Mouse (Mus musculus): ENCODE measurements at regions not wholly inside any gene's neighbourhood (a gene's known extent, or its start where the extent isn't known, plus 50 kb on each side); places are given as distances from the start of the nearest gene placed in this dataset.

- TF ChIP-seq UBTF (IDR thresholded peaks at IDR 0.05; ENCODE audit: low read depth, low read length) = no peak
- no peak for TF ChIP-seq ELF1 (IDR thresholded peaks at IDR 0.05; ENCODE audit: low read depth, low read length)
- TF ChIP-seq POLR2A (IDR thresholded peaks at IDR 0.05; ENCODE audit: low read depth, low read length) = no peak
- no peak for TF ChIP-seq CTCF (conservative IDR thresholded peaks at IDR 0.05 in 1 of 2, IDR thresholded peaks at IDR 0.05 in 1 of 2; ENCODE audit: low read depth in 2 of 2, low read length in 2 of 2)
- TF ChIP-seq ZMIZ1 (IDR thresholded peaks at IDR 0.05; ENCODE audit: low read depth, low read length) = no peak
- TF ChIP-seq RCOR1 (conservative IDR thresholded peaks at IDR 0.05; ENCODE audit: low read depth, low read length) = no peak
- no peak for TF ChIP-seq EP300 (IDR thresholded peaks at IDR 0.05; ENCODE audit: low read length)
These were observed 110.3 kb upstream of the Tle3 start for GRCm38 (mm10) chr9:61261739-61262333.
